Mouse (Mus musculus) hindbrain, embryonic 16.5 days (tissue): ENCODE data around the gene Tedc1. TPM values are rescaled to one million over a fixed set of nuclear protein-coding genes. Genes with fewer than 3 reads are reported as not detected.

Source experiments
- polyA plus RNA-seq: library from polyadenylated mRNA; unstranded; fragments of >200 nt; fragmentation: Nextera tagmentation; extraction: Ambion mirVana; gene quantifications from 2 replicates; pipeline ENCODE4 v1.2.1, GENCODE M21; 2015

Gene Tedc1
- polyA plus RNA-seq, 1 experiment from 2014 or later = 14.5 TPM

Other genes starting within 250 kb of the Tedc1 start
- 10.7 and 11.1 TPM in 2 replicates for gene Jag2, start 226.6 kb upstream of the Tedc1 start, polyA plus RNA-seq
- 54.2 and 57.3 TPM in 2 replicates for gene Nudt14, start 214.3 kb upstream of the Tedc1 start, polyA plus RNA-seq
- 54.3 and 55.8 TPM in 2 replicates for gene Btbd6, start 179.9 kb upstream of the Tedc1 start, polyA plus RNA-seq
- 40.5 and 43.1 TPM in 2 replicates for gene Brf1, start 155.7 kb upstream of the Tedc1 start, polyA plus RNA-seq
- gene Pacs2, start 141.9 kb upstream of the Tedc1 start, polyA plus RNA-seq = 20.4 and 27.8 TPM in 2 replicates
- gene Tex22, start 81.9 kb upstream of the Tedc1 start, polyA plus RNA-seq = not detected in 2 replicates
- 13.4 and 14.6 TPM in 2 replicates for gene Mta1, start 58.1 kb upstream of the Tedc1 start, polyA plus RNA-seq
- gene Crip2, start 16.2 kb upstream of the Tedc1 start, polyA plus RNA-seq = 342 and 346 TPM in 2 replicates
- 29.8 and 40.7 TPM in 2 replicates for gene Crip1, start 10.1 kb upstream of the Tedc1 start, polyA plus RNA-seq
- 50.8 and 52.2 TPM in 2 replicates for gene Tmem121, start 29.5 kb downstream of the Tedc1 start, polyA plus RNA-seq